In genomic region chr14:57372348-57373102, GRCm38 (mm10) we compare ENCODE assay signal across 10 mouse cellular contexts. TPM values are rescaled to one million over a fixed set of nuclear protein-coding genes. Genes with fewer than 3 reads are reported as not detected.
DNase-seq lines count a peak whose midpoint lies in the region; ATAC-seq and TF ChIP-seq lines count a peak whose summit lies in the region.
"Had no signal": no experiment of that assay in that cellular context is flagged by ENCODE, and none has a peak within 500 bp of the region (broad histone marks: within the 10 kb centered on the region; RNA-seq: fewer than 3 reads in every experiment).

No protein-coding gene starts in this region.

- intact Hi-C loops in left cerebral cortex, postnatal 36 days (cut with DNase I) = loop anchor here (2.0 to 10.0 kb wide), 2 partner anchors 34 to 242 kb away; no protein-coding TSS in a partner anchor

- H3K27ac ChIP-seq in intestine, embryonic 15.5 days = no peak overlapping the region
- H3K27ac ChIP-seq in midbrain, postnatal 0 days (ENCODE audit: low read depth, low read length) = no peak overlapping the region
- H3K27ac ChIP-seq: embryonic facial prominence, embryonic 12.5 days; stomach, embryonic 15.5 days had no signal

- no peaks in the 10 kb centered on the region for H3K27me3 ChIP-seq in intestine, embryonic 15.5 days (replicated peaks)
- H3K27me3 ChIP-seq in midbrain, postnatal 0 days (ENCODE audit: insufficient read depth, low read length) = no peaks in the 10 kb centered on the region
- H3K27me3 ChIP-seq: embryonic facial prominence, embryonic 12.5 days; stomach, embryonic 15.5 days had no signal

- H3K4me3 ChIP-seq in intestine, embryonic 15.5 days (replicated peaks) = no peak overlapping the region
- H3K4me3 ChIP-seq in midbrain, postnatal 0 days (ENCODE audit: low read depth, low read length) = no peak overlapping the region
- H3K4me3 ChIP-seq: embryonic facial prominence, embryonic 12.5 days; stomach, embryonic 15.5 days had no signal

- no peak overlapping the region for H3K4me2 ChIP-seq in intestine, embryonic 15.5 days (replicated peaks)
- no peak overlapping the region for H3K4me2 ChIP-seq in midbrain, postnatal 0 days (ENCODE audit: low read depth, low read length, poor library complexity, severe bottlenecking)
- H3K4me2 ChIP-seq: embryonic facial prominence, embryonic 12.5 days; stomach, embryonic 15.5 days had no signal

- peak; percentile 35 to 41 for DNase-seq in urinary bladder, adult 18-20 months (ENCODE audit: low spot score in 2 of 2)
- DNase-seq in urinary bladder, postnatal 10 days (ENCODE audit: low spot score) = no peak
- peak; percentile 82 for DNase-seq in cerebellum, adult 9-10 months
- DNase-seq in frontal cortex, postnatal 25 days (ENCODE audit: low spot score in 2 of 2) = peak; percentile 56 to 70
- DNase-seq in left cerebral cortex, postnatal 36 days (ENCODE audit: low spot score in 2 of 2) = peak; percentile 41 to 64
- DNase-seq in midbrain, postnatal 0 days (ENCODE audit: low spot score) = peak; percentile 91
- peak; percentile 51 to 78 for DNase-seq in spleen, postnatal 10 days (ENCODE audit: low spot score in 2 of 2)

- H3K9me3 ChIP-seq in intestine, embryonic 15.5 days = no peaks in the 10 kb centered on the region
- no peaks in the 10 kb centered on the region for H3K9me3 ChIP-seq in midbrain, postnatal 0 days (ENCODE audit: low read length)
- H3K9me3 ChIP-seq: embryonic facial prominence, embryonic 12.5 days; stomach, embryonic 15.5 days had no signal

- no peaks in the 10 kb centered on the region for H3K36me3 ChIP-seq in intestine, embryonic 15.5 days
- H3K36me3 ChIP-seq in midbrain, postnatal 0 days (ENCODE audit: insufficient read depth, low read length) = no peaks in the 10 kb centered on the region
- H3K36me3 ChIP-seq: embryonic facial prominence, embryonic 12.5 days; stomach, embryonic 15.5 days had no signal

- ATAC-seq in intestine, embryonic 15.5 days = peak; percentile 18; the same call in 1 of the 2 replicates
- ATAC-seq in midbrain, postnatal 0 days (ENCODE audit: low FRiP score) = peak; percentile 56; the same call in 1 of the 2 replicates

- H3K4me1 ChIP-seq in intestine, embryonic 15.5 days (replicated peaks) = 0 out of 2 replicates have a peak, but pooled peaks cover 3% of the 10 kb centered on the region
- H3K4me1 ChIP-seq in midbrain, postnatal 0 days (ENCODE audit: insufficient read depth, low read length) = no peaks in the 10 kb centered on the region
- H3K4me1 ChIP-seq: embryonic facial prominence, embryonic 12.5 days; stomach, embryonic 15.5 days had no signal

- H3K9ac ChIP-seq in intestine, embryonic 15.5 days = no peak overlapping the region
- no peak overlapping the region for H3K9ac ChIP-seq in midbrain, postnatal 0 days (replicated peaks; ENCODE audit: low read length, poor library complexity, severe bottlenecking)
- H3K9ac ChIP-seq: embryonic facial prominence, embryonic 12.5 days; stomach, embryonic 15.5 days had no signal

- 48% methylated on average over 8 of the region's 8 CpGs for WGBS in intestine, embryonic 15.5 days
- WGBS in midbrain, postnatal 0 days = 47% methylated on average over 8 of the region's 8 CpGs

- peak; percentile 94 for TF ChIP-seq CTCF in midbrain, postnatal 0 days (IDR thresholded peaks at IDR 0.05)

RNA-seq across cellular contexts. Expression of gene Cryl1, which starts 25.8 kb away (rescaled TPM):
- 91.6 and 103 TPM in 2 replicates for polyA plus RNA-seq in intestine, embryonic 15.5 days (2015; fragmentation: Nextera tagmentation; extraction: Ambion mirVana)
- total RNA-seq in left cerebral cortex, postnatal 36 days (2021) = 10 to 100 TPM; 17.4 to 22.3 TPM
- total RNA-seq in midbrain, postnatal 0 days (2014; rRNA removed) = 11.8 and 13.5 TPM in 2 replicates
- 19.4 and 19.7 TPM in 2 replicates for polyA plus RNA-seq in midbrain, postnatal 0 days (2015; fragmentation: Nextera tagmentation; extraction: Ambion mirVana)

RNA-seq across cellular contexts. Expression of gene Ift88, which starts 51.3 kb away (rescaled TPM):
- 9.4 and 11.9 TPM in 2 replicates for polyA plus RNA-seq in intestine, embryonic 15.5 days (2015; fragmentation: Nextera tagmentation; extraction: Ambion mirVana)
- total RNA-seq in left cerebral cortex, postnatal 36 days (2021) = 10 to 100 TPM; 18.9 to 23.0 TPM
- total RNA-seq in midbrain, postnatal 0 days (2014; rRNA removed) = 17.5 and 24.1 TPM in 2 replicates
- 21.0 and 22.0 TPM in 2 replicates for polyA plus RNA-seq in midbrain, postnatal 0 days (2015; fragmentation: Nextera tagmentation; extraction: Ambion mirVana)
